Mouse (Mus musculus) CD4-positive helper T cell, adult 2 months (primary cell): Measurements from ENCODE around the gene Nme2.
A peak's percentile ranks its signal among the peaks of the same experiment; 100 is the strongest.

ENCODE experiments used
- DNase-seq: peaks from one replicate; pipeline ENCODE4 v3.0.0-alpha.2; 2012; ENCODE audit warnings: low read depth, missing footprints, low spot score

Nme2 gene

DNA sequence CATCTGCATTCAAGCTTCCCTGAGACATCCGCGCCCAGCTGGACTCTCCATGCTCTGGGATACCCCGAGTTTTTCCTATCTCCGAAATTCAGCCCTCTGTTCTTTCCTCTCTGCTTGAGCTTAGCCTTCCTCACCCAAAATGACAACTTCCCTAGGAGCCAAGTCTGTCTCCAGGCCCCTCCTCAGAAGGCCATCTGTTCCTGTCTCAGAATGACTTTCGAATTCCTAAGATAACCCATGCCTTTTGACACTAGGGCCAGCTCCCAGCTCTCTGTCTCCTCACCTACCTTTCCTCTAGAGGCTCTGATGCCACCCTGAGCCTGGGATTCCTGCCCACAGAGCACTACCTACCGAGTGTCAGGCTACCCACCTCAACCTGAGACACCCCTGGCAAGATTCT is at the start of gene Nme2:
Gene Nme2, minus strand, starts transcription at position 101 of the 400 bp plus-strand sequence.
- DNase-seq = no peak

DNA sequence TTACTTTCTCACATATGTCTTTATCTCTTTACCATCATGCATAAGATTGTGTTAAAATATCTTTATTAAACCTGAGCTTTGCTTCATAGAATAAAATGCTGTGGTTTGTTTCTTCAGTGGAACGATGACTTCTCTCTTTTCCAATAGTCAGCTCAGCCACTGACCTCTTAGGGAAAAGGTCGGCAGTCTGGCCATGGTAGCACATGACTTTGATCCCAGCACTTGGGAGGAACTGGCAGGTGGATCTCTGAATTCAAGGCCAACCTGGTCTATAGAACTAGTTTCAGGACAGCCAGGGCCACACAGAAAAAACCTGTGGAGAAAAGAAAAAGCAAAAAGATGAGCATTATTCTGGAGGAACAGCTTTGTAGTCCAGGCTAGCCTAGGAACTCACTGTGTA is 47.3 kb upstream of the Nme2 start:
- no peak for DNase-seq

DNA sequence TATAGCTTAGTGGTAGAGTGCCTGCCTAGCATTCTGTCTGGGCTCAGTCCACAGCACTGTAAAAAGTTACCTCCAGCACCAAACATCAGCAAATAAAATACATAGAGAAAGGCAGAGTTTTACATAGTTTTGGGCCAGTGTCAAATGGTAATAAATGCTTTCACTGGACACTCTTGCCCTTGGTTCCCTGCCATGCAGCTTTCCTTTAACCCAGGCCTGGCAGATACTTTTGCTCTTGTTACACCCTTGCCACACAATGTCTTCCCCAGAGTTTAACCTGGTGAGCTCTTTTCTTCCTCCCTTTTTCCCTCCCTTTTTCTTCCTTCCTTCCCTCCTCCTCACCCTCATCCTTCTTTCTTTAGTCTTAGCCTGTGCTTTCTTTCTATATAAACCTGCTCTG is 43.2 kb upstream of the Nme2 start:
- no peak for DNase-seq

DNA sequence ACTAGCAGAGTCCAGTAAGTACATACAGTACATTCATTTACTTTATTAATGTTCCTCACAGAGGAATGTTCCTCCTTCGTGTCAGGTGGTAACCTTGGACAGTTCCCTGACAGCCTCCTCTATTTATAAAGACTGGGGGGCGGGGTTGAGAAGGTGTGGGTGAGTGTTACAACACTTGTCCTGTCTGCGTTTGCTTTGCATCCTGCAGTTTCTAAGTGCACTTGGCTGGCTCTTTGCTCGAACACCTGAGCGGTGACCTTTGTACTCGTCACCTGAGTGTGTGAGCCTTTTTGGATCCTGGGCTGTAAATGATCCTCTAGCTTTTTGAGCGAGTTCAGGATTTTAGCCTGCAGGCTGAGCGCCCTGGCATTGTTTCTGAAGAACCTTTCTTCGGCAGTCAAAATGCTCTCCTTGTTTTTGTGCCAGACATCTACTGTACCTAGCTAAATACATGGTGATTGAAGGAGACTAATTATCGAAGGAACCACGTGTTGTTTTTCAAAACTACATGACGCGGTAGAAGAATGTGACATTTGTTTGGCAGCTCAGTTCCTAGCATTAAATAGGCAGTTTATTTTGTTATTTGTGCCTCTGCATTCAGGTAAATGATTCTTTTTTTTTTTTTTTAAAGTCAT is 41.2 kb upstream of the Nme2 start:
- DNase-seq = peak; percentile 72

DNA sequence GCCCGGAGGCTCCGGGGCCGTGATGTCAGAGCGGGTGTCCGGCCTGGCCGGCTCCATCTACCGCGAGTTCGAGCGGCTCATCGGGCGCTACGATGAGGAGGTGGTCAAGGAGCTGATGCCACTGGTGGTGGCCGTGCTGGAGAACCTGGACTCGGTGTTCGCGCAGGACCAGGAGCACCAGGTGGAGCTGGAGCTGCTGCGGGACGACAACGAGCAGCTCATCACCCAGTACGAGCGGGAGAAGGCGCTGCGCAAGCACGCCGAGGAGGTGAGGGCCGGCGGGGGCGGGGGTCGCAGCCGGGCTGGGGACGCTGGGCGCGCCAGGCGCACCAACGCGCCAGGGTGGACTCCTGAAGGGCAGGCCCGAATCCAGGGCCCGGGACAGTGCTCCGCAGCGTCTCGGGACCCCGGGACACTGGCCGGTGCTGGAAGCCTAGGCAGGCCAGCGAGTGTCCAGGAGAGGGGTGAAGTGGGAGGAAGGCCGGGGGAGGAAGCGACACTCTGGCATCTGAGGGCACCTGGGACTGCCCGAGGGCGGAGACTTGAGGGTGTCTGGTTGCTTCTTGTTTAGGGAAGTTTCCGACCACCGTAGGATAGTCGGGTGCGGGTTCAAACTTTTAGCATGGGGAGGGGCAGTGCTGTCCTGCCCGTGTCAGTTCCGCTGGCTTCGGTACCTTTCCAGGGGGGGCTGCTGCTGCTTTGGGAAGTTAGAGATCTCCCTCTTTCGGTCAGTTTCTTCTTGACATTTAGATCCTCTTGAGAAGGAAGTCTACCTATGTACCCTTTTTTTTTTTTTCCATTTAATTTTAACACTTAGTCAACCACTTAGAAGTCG is 40.5 kb upstream of the Nme2 start:
- peak; percentile 75 for DNase-seq

DNA sequence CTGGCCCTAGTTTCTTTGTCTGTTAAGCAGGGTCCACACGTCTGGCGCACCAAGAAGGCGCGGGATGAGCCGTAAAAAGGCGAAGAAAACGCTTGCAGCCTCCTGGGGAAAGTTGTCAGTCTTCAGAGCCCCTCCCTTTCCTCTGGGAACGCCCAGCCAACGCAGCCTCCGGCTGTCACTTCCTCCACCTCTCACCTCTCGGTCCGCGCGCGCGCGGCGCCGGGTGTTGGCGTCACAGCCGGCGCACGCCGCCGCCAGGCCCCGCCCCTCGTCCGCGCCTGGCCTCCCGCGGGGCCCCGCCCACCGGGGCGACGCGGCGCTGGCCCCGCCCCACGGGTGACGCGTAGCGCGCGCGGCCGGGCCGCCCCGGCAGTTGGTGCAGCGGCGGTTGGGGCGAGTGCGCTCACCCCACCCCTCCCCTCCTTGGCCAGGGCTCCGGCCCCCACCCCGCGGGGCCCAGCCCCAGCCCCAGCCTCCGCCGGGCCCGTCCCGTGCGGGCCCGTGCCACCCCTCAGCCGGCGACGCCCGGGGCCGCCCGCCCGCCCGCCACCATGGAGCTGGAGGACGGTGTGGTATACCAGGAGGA is 39.8 kb upstream of the Nme2 start, which contains the start of gene Spag9:
Gene Spag9, plus strand, starts transcription at position 372 of the 586 bp plus-strand sequence.
- peak; percentile 97 for DNase-seq

DNA sequence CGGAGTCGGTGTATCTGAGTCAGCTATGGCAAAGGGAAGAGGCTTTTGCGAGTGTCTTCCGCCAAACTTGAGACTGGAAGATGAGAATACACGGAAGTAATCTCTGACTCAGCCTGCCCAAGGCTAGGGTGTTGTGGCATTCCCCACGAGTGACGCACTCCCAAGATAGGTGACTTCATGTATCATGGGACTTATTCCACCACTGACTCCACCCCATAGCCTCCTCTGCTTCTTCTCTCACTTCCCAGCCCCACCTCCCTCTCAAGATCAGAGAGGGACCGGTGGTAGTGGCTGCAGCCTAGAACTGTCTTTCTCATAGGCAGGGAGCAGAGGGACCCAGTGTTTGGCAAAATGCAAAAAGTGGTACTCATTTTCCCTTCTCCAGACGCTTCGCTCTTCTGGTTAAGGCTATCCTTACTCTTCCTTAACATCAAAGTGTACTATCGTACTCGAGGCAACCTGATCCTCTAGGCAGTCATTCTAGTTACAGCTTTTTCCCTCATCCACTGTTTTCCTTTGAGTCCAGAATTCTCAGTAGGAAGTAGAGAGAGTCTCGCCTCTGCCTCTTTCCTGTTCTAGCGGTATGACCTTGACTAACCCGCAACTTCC is 39.2 kb upstream of the Nme2 start:
- DNase-seq = peak; percentile 92

DNA sequence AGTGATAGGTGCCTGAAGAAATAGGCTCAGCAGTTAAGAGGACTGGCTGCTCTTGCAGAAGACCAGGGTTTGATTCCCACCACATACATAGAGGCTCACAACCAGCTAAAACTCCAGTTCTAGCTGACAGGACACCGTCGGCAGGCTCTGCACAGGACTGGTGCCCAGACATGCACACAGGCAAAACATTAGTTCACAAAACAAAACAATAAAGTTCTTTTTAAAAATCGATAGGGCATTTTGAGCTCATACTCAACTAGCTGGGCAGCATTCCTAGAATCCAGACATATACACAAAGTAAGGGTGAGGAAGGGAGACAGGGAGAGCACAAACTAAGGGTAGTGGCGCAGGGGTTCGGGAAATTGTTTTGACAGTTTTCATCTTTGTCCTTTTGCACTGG is 38.5 kb upstream of the Nme2 start:
- DNase-seq = no peak

DNA sequence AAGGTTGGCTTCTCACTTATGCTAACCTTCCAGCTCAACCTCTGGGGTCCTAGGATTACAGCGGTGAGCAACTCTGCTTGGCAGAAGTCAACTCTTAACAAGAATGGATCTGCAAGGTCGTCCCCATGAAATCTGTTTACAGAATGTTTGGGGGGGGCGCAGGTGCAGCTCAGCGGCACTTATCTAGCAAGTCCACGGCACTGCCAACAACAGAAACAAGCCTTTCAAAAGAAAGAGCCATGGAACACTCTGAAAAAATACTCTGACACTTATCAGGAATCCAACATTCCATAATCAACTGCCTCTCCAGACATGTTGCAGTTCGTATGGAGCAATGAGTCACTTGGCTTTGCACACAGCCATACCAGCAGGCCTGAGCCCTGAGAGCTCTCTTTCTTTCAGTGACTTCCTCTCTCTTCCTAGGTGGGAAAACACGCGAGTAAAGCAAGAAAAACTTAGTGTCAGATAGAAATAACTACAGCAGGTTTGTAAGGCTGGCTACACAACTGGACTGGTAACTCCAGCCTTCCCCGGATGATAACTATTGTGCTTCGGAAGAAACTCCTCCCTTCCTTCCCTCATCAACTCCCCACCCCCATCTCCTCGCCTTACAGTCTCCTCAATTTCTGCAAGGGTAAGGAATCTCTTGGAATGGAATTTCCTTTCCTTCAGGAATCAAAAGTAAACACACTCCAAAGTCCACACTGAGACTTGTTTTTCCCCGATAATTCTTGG is 32.4 kb upstream of the Nme2 start:
- DNase-seq = no peak

DNA sequence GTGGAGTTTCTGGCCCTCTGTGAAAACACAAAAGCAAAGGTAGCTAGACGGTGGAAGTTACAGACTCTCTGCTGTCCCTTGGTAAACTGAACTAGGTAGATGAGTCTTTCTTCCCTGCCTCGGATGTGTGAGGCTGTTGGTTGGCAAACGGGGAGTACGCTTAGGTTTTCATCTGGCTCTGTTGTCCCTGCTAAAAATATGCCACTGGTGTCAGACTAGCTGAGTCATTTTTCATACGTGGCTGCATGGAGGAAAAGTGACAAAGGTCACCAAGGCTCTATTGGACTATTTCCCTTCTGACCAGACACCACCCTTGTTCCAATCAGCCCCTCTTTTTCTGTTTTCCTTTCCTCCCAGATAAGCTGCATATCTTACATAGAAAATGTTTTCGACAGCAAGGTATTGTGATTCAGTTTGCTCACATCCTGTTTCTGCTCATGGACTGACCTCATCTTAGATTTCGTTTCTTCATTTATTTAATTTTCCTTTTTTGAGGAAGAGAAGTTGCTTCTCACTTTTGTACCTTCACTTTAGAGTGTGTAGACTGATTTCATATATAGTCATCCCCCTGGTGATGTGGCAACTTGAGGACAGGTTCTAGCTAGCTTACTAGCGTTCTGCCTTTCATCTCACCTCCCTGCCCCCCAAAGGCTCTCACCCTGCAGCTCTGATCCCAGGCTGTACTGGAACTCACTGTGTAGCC is 31.7 kb upstream of the Nme2 start:
- DNase-seq = no peak

DNA sequence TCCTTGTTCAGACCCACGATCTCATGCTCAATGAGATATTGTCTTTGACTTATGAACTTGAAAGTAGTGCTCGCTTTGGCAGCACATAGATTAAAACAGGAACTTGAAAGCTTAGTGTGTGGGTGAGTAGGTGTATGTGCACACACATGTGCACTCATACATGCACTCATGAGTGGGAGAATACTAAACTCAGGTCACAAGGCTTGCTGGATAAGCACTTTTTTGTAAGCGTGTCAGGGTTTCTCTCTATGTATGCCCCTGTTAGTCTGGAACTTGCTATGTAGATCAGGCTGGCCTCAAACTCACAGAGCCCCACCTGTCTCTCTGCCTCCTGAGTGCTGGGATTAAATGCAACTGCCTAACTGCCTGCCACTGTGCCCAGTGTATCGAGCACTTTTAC is 31.0 kb upstream of the Nme2 start:
- no peak for DNase-seq

DNA sequence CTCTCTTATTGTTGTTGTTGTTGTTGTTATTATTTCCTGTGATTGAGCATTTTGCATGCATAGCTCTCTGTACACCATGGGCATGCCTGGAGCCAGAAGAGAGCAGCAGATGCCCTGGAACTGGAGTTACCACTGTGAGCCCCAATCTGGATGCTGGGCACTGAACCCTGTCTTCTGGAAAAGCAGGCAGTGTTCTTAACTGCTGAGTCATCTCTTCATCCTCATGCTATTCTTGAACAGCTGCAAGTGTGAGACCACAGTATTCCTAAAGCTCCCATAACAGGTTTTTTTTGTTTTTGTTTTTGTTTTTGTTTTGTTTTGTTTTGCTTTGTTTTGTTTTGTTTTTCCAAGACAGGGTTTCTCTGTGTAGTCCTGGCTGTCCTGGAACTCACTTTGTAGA is 30.2 kb upstream of the Nme2 start:
- no peak for DNase-seq

DNA sequence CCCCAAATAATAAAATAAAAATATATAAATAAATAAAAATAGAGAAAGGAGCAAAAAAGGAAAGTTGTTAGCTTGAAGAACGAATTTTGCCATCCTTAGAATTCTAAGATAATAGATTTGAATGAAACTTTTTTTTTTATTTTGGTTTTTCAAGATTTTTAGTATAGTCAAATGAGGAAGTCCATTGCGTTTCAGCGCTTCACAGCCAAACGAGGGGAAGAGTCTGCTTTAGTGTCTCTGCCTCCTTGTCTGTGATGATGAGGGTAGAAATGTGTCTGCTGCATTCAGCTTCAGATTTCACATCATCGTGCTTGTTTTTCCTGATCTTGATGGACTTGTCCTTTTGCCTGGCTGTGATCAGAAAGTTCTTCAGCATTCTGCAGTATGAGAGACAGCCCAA is 29.2 kb upstream of the Nme2 start:
- no peak for DNase-seq

DNA sequence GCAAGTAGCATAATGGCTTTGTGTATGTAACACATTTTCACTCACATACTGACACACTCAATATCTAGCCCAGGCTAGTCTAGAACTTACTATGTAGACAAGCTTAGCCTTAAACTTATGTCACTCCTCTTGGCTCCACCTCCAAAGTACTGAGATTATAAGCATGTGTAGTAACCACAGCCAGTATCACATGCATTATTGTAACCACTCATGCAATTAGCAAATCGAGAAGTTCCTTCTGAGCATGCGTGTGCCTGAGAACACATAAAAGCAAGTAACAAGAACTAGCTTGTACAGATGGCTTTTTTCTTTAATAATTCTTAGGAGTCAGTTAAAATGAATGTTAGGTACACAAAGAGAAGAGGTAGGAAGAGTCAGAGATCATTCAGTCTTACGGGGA is 28.6 kb upstream of the Nme2 start:
- no peak for DNase-seq

DNA sequence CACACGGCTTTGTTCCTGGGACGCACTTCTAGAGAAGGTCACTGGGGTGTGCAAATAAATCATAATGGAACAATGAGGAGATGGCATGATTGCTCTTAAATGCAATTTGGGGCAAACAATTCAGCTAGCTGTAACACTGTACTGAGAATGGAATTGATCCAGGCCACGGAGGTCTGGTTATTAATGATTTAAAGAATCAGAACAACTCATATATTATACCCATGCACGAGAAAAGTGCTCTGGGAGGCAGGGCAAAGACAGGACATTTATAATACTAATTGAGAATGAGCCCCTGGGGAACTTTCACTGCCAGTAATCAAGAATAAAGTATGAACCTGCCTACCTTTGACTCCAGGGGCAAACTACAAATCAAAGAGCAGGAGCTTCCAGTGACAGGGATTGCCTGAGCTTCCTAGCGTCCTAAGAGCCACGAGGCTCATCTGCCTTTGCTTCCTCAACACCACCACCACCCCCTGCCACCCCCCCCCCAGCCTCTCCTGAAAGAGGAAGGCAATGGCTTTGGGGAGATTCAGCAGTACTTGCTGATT is 23.5 kb upstream of the Nme2 start:
- no peak for DNase-seq

DNA sequence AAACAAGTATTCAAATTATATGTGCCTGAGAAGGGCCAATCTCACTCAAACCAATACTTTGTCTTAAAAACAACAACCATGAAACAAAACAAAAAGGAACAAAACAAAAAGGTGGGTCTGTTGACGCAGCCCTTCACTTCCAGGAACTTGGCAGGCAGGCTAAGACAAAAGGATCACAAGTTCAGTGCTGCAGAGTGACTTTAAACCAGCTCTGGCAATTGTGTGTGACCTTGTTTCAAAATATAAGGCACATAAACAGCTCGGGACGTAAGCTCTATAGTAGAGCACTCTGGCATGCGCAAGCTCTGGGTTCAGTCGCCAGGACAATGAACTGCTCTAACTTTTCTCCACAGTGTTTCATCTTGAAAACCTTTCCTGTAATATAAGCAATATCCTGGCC is 16.9 kb upstream of the Nme2 start:
- no peak for DNase-seq

DNA sequence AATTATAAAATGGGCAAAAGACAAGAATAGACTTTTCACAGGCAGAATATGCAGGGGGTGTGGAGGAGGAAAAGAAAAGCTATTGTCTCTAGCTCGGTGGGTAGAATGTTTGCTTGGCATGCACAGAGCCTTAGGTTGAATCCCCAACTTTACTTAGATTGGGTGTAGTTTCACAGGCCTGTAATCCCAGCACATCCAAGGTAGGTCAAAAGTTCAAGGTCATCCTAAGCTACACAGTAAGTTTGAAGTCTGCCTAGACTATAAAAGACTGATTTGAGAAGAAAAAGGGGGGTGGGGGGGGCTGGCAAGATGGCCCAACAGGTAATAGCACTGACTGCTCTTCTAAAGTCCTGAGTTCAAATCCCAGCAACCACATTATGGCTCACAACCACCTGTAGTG is 13.7 kb upstream of the Nme2 start:
- DNase-seq = no peak

DNA sequence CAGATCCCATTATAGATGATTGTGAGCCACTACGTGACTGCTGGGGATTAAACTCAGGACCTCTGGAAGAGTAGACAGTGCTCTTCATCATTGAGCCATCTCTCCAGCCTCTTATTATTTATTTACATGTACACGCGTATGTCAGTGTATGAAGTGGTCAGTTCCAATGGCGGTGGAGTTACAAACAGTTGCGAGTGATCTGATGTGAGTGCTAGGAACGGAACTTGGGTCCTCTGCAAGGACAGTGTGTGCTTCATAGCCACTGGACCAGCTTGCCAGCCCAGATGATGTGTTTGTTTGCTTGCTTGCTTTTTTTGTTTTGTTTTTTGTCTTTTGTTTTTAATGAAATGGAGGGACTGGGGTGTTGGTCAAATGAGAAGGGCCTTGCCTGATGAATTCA is 13.1 kb upstream of the Nme2 start:
- DNase-seq = no peak

DNA sequence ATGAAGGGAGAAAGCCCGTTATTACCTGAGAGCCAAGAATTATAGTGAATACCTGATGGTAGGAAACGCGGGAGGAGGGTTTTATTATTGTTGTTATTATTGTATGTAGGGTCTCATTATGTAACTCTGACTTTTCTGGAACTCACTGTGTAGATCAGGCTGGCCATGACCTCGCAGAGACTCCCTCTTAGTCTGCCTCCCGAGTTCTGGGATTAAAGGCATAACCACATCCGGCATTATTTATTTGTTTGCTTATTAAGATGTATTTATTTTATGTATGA is 12.7 kb upstream of the Nme2 start:
- peak; percentile 10 for DNase-seq

DNA sequence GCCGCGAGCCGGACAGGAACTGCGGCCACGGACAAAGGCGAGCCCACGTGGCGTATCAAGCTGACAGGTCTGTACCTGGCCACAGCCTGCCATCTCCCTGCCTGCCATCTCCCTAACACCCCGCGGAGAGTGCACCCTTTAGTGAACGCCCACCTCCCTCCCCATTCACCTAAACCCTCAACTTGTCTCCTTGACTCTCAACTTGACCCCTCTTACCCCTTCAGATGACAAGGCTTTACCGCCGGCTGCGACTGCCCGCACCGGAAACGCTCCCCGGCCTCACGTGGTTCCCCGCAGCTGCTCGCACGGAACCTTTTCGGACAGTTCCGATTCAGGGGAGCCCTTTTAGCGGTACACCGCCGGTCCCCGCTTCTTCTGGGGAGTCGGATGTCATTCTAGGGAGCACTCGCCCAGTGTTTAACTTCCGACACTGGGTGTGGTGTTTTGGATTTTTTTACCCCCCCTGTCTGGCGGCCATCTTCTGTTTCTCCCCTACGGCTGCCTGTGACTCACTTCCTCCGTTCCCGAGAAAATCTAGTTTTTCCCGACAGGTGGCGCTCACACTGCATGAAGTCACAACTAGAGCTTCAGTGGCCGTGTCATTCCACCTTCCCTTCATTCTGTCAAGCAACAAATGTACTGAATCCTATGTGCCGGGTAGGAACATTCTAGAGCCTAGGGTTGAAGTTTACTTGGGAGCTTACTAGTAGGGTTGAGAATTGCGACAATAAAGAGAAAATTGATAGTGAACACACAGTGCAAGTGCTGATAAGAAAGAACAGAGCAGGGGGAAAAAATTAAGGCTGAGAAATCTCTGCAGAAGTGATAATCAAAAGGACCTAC is 12.2 kb upstream of the Nme2 start, which contains the start of the genes Gm20390 and Nme1:
Gene Gm20390, minus strand, starts transcription at position 289 of the 843 bp plus-strand sequence.
Gene Nme1, minus strand, starts transcription at position 517 of the 843 bp plus-strand sequence.
- peak; percentile 99 for DNase-seq
